Mouse (Mus musculus) intestine, postnatal 0 days (tissue): ENCODE data around the gene Trub2. TPM values are rescaled to one million over a fixed set of nuclear protein-coding genes. Genes with fewer than 3 reads are reported as not detected.

Experiments used
- ATAC-seq: fragments of 200-750 bp; cut with Nextera tagmentation; 2 replicates; pipeline ENCODE4 v1.8.0; 2017; ENCODE audit warnings: mild to moderate bottlenecking, moderate TSS enrichment, moderate library complexity
- H3K27ac ChIP-seq: fragments of 300-500 bp; sonication (generic); 2 replicates; pipeline ENCODE4 v1.5.1; 2014; ENCODE audit warnings: mild to moderate bottlenecking, low read depth, low read length, moderate library complexity
- H3K27me3 ChIP-seq: fragments of 300-500 bp; sonication (generic); replicated peaks from 2 replicates; pipeline ENCODE4 v1.6.1; 2014; ENCODE audit warnings: low read length, mixed read lengths; ENCODE audit not compliant: control insufficient read depth, insufficient read depth
- H3K36me3 ChIP-seq: fragments of 300-500 bp; sonication (generic); 2 replicates; pipeline ENCODE4 v1.6.1; 2014; ENCODE audit warnings: mild to moderate bottlenecking, moderate library complexity; ENCODE audit not compliant: control insufficient read depth, insufficient read depth
- H3K4me1 ChIP-seq: fragments of 300-500 bp; sonication (generic); replicated peaks from 2 replicates; pipeline ENCODE4 v1.6.1; 2014; ENCODE audit warnings: antibody characterized with exemption, low read length, mixed read lengths; ENCODE audit not compliant: control insufficient read depth, insufficient read depth
- H3K4me2 ChIP-seq: fragments of 300-500 bp; sonication (generic); replicated peaks from 2 replicates; pipeline ENCODE4 v1.6.1; 2014; ENCODE audit warnings: low read depth, mild to moderate bottlenecking, moderate library complexity
- H3K4me3 ChIP-seq: fragments of 300-500 bp; sonication (generic); 2 replicates; pipeline ENCODE4 v1.5.1; 2014; ENCODE audit warnings: low read depth, low read length
- H3K9ac ChIP-seq: fragments of 300-500 bp; sonication (generic); 2 replicates; pipeline ENCODE4 v1.6.1; 2014; ENCODE audit warnings: mild to moderate bottlenecking, low read depth, low read length
- H3K9me3 ChIP-seq: fragments of 300-500 bp; sonication (generic); 2 replicates; pipeline ENCODE4 v1.6.1; 2016; ENCODE audit warnings: mixed run types; ENCODE audit not compliant: control insufficient read depth
- CTCF ChIP-seq: sonication (generic); IDR thresholded peaks from 2 replicates; pipeline ENCODE4 v1.5.1; 2016; ENCODE audit warnings: low read depth, mild to moderate bottlenecking, control low read depth, antibody characterized with exemption, moderate library complexity
- WGBS: fragments of 180-500 bp; shearing (Covaris S2); extraction: QIAGEN DNeasy Blood & Tissue Kit; methylation state at CpG from one replicate; pipeline ENCODE4 v1.1.7; 2014; 5-methylcytosine and 5-hydroxymethylcytosine counted together
- polyA plus RNA-seq: library from polyadenylated mRNA; unstranded; fragments of >200 nt; fragmentation: Nextera tagmentation; extraction: Ambion mirVana; gene quantifications from 2 replicates; pipeline ENCODE4 v1.2.1, GENCODE M21; 2015

The Trub2 gene
- polyA plus RNA-seq, 1 experiment from 2014 or later = 23.5 TPM

DNA sequence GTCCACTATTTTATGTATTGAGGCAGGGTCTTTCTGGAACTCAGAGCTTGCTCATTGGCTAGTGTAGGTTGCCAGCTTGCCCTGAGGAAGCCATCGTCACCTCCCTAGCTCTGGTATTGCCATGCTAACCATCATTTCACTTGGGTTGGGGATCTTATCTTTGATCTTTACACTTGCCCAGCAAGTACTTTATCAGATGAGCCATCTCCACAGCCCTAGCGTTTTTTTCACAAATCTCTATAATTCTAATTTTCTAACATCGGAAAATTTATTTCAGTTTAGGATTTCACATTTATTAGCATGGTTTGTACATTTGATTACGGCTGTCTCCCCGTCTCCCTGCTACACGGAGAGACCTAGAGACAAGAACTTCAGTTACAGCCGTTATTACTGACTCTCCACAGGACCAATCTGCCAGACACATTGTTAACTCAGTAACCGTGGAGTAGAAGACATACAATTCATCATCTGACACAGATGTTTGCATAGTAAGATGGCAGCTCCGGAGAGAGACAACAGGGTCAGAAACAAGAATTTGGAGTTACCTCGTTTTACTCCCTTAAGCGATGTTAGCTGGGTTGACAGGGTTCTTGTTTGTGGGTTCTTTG is 38.1 kb upstream of the Trub2 start:
- Histone ChIP-seq H3K4me2 (peak overlapping the region; percentile 81), H3K36me3 (no peaks in the 10 kb centered on the region), H3K9me3 (no peaks in the 10 kb centered on the region), H3K4me1 (no peaks in the 10 kb centered on the region), H3K27ac (peak overlapping the region; percentile 90), H3K4me3 (peak overlapping the region; percentile 99), H3K9ac (peak overlapping the region; percentile 74), H3K27me3 (no peaks in the 10 kb centered on the region)
- WGBS = 6% methylated on average over 11 of the region's 11 CpGs
- ATAC-seq = no peak
- TF ChIP-seq CTCF = no peak

GRCm38 (mm10) chr2:29820025-29820817 is 31.9 kb upstream of the Trub2 start, which contains the start of gene Urm1:
TSS of gene Urm1 (plus strand) at chr2:29820075.
- H3K9ac ChIP-seq = peak within 1 kb of the TSS; percentile 64
- peak within 1 kb of the TSS; percentile 49 for H3K4me3 ChIP-seq
- H3K27ac ChIP-seq = peak within 1 kb of the TSS; percentile 92
- H3K9me3 ChIP-seq = no peaks in the 10 kb centered on the region
- H3K27me3 ChIP-seq = no peaks in the 10 kb centered on the region
- H3K4me2 ChIP-seq = peak within 1 kb of the TSS; percentile 84
- WGBS = 1% methylated on average over 35 of the region's 35 CpGs
- no peak for TF ChIP-seq CTCF
- ATAC-seq = peak; percentile 81
- H3K4me1 ChIP-seq = no peaks in the 10 kb centered on the region
- peaks cover 20% of the 10 kb centered on the region for H3K36me3 ChIP-seq

GRCm38 (mm10) chr2:29819363-29819762 is 31.1 kb upstream of the Trub2 start:
- H3K4me3 ChIP-seq = 0 out of 2 replicates have a peak overlapping the region, but pooled peaks have one; percentile 49
- H3K4me1 ChIP-seq = no peaks in the 10 kb centered on the region
- no peak overlapping the region for H3K9ac ChIP-seq
- peak overlapping the region; percentile 92 for H3K27ac ChIP-seq
- ATAC-seq = no peak
- peaks cover 29% of the 10 kb centered on the region for H3K36me3 ChIP-seq
- 9% methylated on average over 2 of the region's 2 CpGs for WGBS
- H3K4me2 ChIP-seq = peak overlapping the region; percentile 84
- no peak for TF ChIP-seq CTCF
- no peaks in the 10 kb centered on the region for H3K9me3 ChIP-seq
- H3K27me3 ChIP-seq = no peaks in the 10 kb centered on the region

DNA sequence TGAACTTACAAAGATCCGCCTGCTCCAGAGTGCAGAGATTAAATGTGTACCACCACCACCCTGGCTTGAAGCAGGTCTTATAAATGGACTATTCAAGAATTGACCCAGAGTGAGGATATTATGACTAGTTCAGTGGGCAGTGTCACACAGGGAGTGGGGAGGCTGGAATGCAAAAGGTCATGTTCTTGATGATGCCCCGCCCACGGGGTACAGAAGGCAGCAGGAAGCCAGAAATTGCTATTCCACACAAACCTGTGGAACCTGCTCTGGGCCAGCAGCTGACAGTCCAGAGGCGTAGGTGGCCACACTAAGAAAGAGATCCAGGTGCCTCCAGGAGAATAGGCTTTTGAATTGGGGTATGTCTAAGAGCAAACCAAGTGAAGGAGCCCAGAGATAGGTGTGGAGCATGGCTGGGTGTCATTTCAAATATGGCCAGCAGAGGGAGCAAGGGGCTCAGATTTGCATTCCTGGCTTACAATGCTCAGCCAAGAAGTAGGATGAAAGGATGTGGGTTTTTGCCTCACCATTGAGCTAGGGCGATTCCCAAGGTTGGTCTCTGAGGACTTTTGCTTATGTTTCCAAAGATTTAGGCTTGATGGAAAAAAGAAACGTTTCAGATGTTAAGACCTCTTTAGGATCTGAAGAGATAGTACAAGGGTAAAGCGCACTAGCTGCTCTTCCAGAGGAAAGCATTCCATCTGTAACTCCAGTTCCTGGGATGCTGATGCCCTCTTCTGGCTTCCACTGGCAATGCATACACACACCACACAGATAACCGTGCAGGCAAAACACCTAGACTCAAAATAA is 29.3 kb upstream of the Trub2 start:
- no peak overlapping the region for H3K4me3 ChIP-seq
- WGBS = 20% methylated on average over 8 of the region's 8 CpGs
- peak overlapping the region; percentile 22; the same call in 1 of the 2 replicates for H3K27ac ChIP-seq
- peaks cover 46% of the 10 kb centered on the region for H3K36me3 ChIP-seq
- no peak overlapping the region for H3K9ac ChIP-seq
- H3K4me2 ChIP-seq = peak overlapping the region; percentile 37; the same call in 1 of the 2 replicates
- peak; percentile 82 for TF ChIP-seq CTCF
- peak; percentile 39 for ATAC-seq
- no peaks in the 10 kb centered on the region for H3K4me1 ChIP-seq
- H3K27me3 ChIP-seq = no peaks in the 10 kb centered on the region
- H3K9me3 ChIP-seq = no peaks in the 10 kb centered on the region

DNA sequence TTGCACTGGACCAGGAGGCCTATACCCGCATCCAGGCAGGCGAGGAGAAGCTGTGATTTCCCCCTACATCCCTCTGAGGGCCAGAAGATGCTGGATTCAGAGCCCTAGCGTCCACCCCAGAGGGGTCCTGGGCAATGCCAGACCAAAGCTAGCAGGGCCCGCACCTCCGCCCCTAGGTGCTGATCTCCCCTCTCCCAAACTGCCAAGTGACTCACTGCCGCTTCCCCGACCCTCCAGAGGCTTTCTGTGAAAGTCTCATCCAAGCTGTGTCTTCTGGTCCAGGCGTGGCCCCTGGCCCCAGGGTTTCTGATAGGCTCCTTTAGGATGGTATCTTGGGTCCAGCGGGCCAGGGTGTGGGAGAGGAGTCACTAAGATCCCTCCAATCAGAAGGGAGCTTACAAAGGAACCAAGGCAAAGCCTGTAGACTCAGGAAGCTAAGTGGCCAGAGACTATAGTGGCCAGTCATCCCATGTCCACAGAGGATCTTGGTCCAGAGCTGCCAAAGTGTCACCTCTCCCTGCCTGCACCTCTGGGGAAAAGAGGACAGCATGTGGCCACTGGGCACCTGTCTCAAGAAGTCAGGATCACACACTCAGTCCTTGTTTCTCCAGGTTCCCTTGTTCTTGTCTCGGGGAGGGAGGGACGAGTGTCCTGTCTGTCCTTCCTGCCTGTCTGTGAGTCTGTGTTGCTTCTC is 27.5 kb upstream of the Trub2 start:
- Histone ChIP-seq H3K27ac (no peak overlapping the region; the same call in 1 of the 2 replicates), H3K4me2 (no peak overlapping the region), H3K36me3 (peaks cover 64% of the 10 kb centered on the region), H3K4me3 (no peak overlapping the region), H3K27me3 (no peaks in the 10 kb centered on the region), H3K4me1 (no peaks in the 10 kb centered on the region), H3K9ac (no peak overlapping the region), H3K9me3 (no peaks in the 10 kb centered on the region)
- 80% methylated on average over 11 of the region's 11 CpGs for whole genome bisulfite sequencing
- no peak for TF ChIP-seq CTCF
- ATAC-seq = no peak
